Mouse (Mus musculus) neural tube, embryonic 12.5 days (tissue): Measurements from ENCODE around the gene 2700097O09Rik. TPM values are rescaled to one million over a fixed set of nuclear protein-coding genes. Genes with fewer than 3 reads are reported as not detected.

Experiments used
- ATAC-seq: fragments of 200-750 bp; cut with Nextera tagmentation; 2 replicates; pipeline ENCODE4 v1.8.0; 2017; ENCODE audit warnings: low read depth, mild to moderate bottlenecking, moderate TSS enrichment, moderate library complexity; ENCODE audit not compliant: low FRiP score
- H3K27ac ChIP-seq: fragments of 300-500 bp; sonication (generic); 2 replicates; pipeline ENCODE4 v1.5.1; 2016
- H3K27me3 ChIP-seq: fragments of 300-500 bp; sonication (generic); replicated peaks from 2 replicates; pipeline ENCODE4 v1.6.1; 2016; ENCODE audit warnings: mild to moderate bottlenecking
- H3K36me3 ChIP-seq: fragments of 300-500 bp; sonication (generic); 2 replicates; pipeline ENCODE4 v1.6.1; 2016; ENCODE audit warnings: mild to moderate bottlenecking
- H3K4me1 ChIP-seq: fragments of 300-500 bp; sonication (generic); 2 replicates; pipeline ENCODE4 v1.6.1; 2016
- H3K4me2 ChIP-seq: fragments of 300-500 bp; sonication (generic); replicated peaks from 2 replicates; pipeline ENCODE4 v1.6.1; 2016; ENCODE audit warnings: mild to moderate bottlenecking
- H3K4me3 ChIP-seq: fragments of 300-500 bp; sonication (generic); 2 replicates; pipeline ENCODE4 v1.5.1; 2016
- H3K9ac ChIP-seq: fragments of 300-500 bp; sonication (generic); 2 replicates; pipeline ENCODE4 v1.6.1; 2016; ENCODE audit warnings: mild to moderate bottlenecking
- H3K9me3 ChIP-seq: fragments of 300-500 bp; sonication (generic); 2 replicates; pipeline ENCODE4 v1.6.1; 2016; ENCODE audit warnings: mild to moderate bottlenecking
- WGBS: fragments of 180-500 bp; shearing (Covaris S2); methylation state at CpG from one replicate; pipeline ENCODE4 v1.1.7; 2016; 5-methylcytosine and 5-hydroxymethylcytosine counted together
- polyA plus RNA-seq: library from polyadenylated mRNA; unstranded; fragments of >200 nt; fragmentation: Nextera tagmentation; extraction: Ambion mirVana; gene quantifications from 2 replicates; pipeline ENCODE4 v1.2.1, GENCODE M21; 2016

The 2700097O09Rik gene
- polyA plus RNA-seq, 1 experiment from 2014 or later = 32.5 TPM

GRCm38 (mm10) chr12:55060212-55060898 is 19.6 kb downstream of the 2700097O09Rik start:
- Histone ChIP-seq H3K9ac (no peak overlapping the region), H3K36me3 (peaks cover 16% of the 10 kb centered on the region), H3K4me1 (no peaks in the 10 kb centered on the region), H3K4me2 (no peak overlapping the region), H3K4me3 (no peak overlapping the region), H3K27ac (no peak overlapping the region), H3K27me3 (no peaks in the 10 kb centered on the region), H3K9me3 (no peaks in the 10 kb centered on the region)
- ATAC-seq = no peak
- WGBS = 86% methylated on average over 6 of the region's 6 CpGs

GRCm38 (mm10) chr12:55059812-55060211 is 20.1 kb downstream of the 2700097O09Rik start:
- ATAC-seq = no peak
- Histone ChIP-seq H3K4me2 (no peak overlapping the region), H3K9ac (no peak overlapping the region), H3K27me3 (no peaks in the 10 kb centered on the region), H3K4me1 (no peaks in the 10 kb centered on the region), H3K36me3 (peaks cover 16% of the 10 kb centered on the region), H3K27ac (no peak overlapping the region), H3K4me3 (no peak overlapping the region), H3K9me3 (no peaks in the 10 kb centered on the region)
- WGBS = 68% methylated on average over 3 of the region's 3 CpGs

DNA sequence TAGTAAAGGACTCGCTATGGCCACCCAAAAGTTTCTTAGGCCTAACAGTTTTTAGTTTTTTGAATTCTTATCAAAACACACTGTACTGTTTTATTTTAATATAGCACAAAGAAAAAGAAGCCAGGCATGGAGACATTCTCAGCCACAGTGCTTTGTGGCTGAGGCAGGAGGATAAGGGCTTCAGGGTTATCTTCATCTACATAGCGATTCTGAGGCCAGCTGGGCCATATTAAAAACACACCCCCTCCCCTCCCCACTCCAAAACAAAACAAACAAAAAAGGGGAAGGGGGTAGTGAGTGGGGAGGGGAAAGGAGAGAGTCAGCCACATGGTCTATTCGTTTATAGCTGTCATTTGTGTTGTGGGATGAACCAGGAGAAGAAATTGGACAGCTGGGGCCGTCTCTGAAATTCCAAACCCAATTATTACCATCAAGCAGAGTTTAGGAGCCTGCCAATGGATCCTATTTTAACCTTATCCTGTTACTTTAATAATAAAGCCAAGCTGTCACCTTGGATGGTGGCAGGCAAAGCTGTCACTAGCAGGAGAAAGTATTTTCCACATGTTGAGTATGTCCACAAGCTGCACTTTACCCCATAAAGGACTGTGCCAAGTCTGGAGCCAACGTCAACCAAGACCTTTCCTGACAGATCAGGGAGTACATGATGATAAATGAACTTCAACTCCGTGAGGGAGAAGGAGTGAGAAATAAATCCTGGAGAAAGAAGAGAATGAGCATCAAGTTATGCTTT is 20.9 kb downstream of the 2700097O09Rik start:
- Histone ChIP-seq H3K9ac (no peak overlapping the region), H3K4me3 (no peak overlapping the region), H3K4me2 (no peak overlapping the region), H3K27ac (no peak overlapping the region), H3K36me3 (peaks cover 16% of the 10 kb centered on the region), H3K27me3 (no peaks in the 10 kb centered on the region), H3K4me1 (no peaks in the 10 kb centered on the region), H3K9me3 (no peaks in the 10 kb centered on the region)
- no peak for ATAC-seq
- WGBS = 75% methylated on average over 6 of the region's 6 CpGs

- H3K27ac ChIP-seq = no peak overlapping the region
- no peak for ATAC-seq
- no peak overlapping the region for H3K4me2 ChIP-seq
- 88% methylated on average over 2 of the region's 2 CpGs for WGBS
- no peaks in the 10 kb centered on the region for H3K27me3 ChIP-seq
- H3K4me3 ChIP-seq = no peak overlapping the region
- H3K9me3 ChIP-seq = no peaks in the 10 kb centered on the region
- H3K36me3 ChIP-seq = peaks cover 16% of the 10 kb centered on the region
- H3K4me1 ChIP-seq = no peaks in the 10 kb centered on the region
- H3K9ac ChIP-seq = no peak overlapping the region
Observed at GRCm38 (mm10) chr12:55056703-55057102, 23.2 kb downstream of the 2700097O09Rik start.

- 71% methylated on average over 2 of the region's 2 CpGs for WGBS
- ATAC-seq = no peak
- no peaks in the 10 kb centered on the region for H3K27me3 ChIP-seq
Observed at GRCm38 (mm10) chr12:55054551-55055241, 25.2 kb downstream of the 2700097O09Rik start.

DNA sequence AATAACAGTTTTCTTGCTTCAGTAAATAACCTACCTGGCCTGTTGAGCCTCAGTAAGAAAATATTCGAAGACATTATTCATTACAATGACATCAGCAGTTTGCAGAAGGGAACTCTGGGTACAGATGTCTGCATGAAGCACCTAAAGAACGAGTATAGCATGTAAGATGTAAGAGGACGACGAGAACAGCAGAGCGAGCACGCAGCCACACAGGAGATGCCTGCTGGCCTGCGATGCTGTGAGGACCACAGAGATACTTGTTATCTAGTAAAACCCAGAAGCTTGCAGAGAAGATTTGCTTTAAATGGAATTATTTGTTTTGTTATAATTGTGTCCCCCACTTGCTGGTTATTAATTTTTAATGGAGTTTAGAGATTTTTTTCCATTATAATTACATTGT is 26.6 kb downstream of the 2700097O09Rik start:
- H3K27me3 ChIP-seq = no peaks in the 10 kb centered on the region
- no peak for ATAC-seq
- 89% methylated on average over 7 of the region's 7 CpGs for WGBS
- no peak overlapping the region for H3K4me2 ChIP-seq
- no peaks in the 10 kb centered on the region for H3K9me3 ChIP-seq
- H3K9ac ChIP-seq = no peak overlapping the region
- H3K36me3 ChIP-seq = peaks cover 5% of the 10 kb centered on the region; the same call in 1 of the 2 replicates
- H3K4me1 ChIP-seq = no peaks in the 10 kb centered on the region
- no peak overlapping the region for H3K27ac ChIP-seq
- no peak overlapping the region for H3K4me3 ChIP-seq

More at GRCm38 (mm10) chr12:55054551-55055241, 25.2 kb downstream of the 2700097O09Rik start:
- no peak overlapping the region for H3K9ac ChIP-seq
- H3K4me2 ChIP-seq = no peak overlapping the region
- no peaks in the 10 kb centered on the region for H3K4me1 ChIP-seq
- H3K4me3 ChIP-seq = no peak overlapping the region
- no peak overlapping the region for H3K27ac ChIP-seq
- peaks cover 13% of the 10 kb centered on the region for H3K36me3 ChIP-seq
- no peaks in the 10 kb centered on the region for H3K9me3 ChIP-seq

GRCm38 (mm10) chr12:55051210-55052173 is 28.4 kb downstream of the 2700097O09Rik start:
- no peak overlapping the region for H3K4me3 ChIP-seq
- H3K9ac ChIP-seq = no peak overlapping the region
- 93% methylated on average over 8 of the region's 8 CpGs for WGBS
- no peak for ATAC-seq
- no peak overlapping the region for H3K4me2 ChIP-seq
- no peaks in the 10 kb centered on the region for H3K4me1 ChIP-seq
- H3K27ac ChIP-seq = no peak overlapping the region
- H3K9me3 ChIP-seq = no peaks in the 10 kb centered on the region
- no peaks in the 10 kb centered on the region for H3K27me3 ChIP-seq
- peaks cover 7% of the 10 kb centered on the region; the same call in 1 of the 2 replicates for H3K36me3 ChIP-seq

- Histone ChIP-seq H3K27me3 (no peaks in the 10 kb centered on the region), H3K9me3 (no peaks in the 10 kb centered on the region), H3K27ac (no peak overlapping the region), H3K4me2 (no peak overlapping the region), H3K9ac (no peak overlapping the region), H3K4me3 (no peak overlapping the region), H3K36me3 (peaks cover 11% of the 10 kb centered on the region), H3K4me1 (no peaks in the 10 kb centered on the region)
- WGBS = 97% methylated on average over 8 of the region's 8 CpGs
- ATAC-seq = no peak
Observed at GRCm38 (mm10) chr12:55049731-55050353, 30.1 kb downstream of the 2700097O09Rik start.

DNA sequence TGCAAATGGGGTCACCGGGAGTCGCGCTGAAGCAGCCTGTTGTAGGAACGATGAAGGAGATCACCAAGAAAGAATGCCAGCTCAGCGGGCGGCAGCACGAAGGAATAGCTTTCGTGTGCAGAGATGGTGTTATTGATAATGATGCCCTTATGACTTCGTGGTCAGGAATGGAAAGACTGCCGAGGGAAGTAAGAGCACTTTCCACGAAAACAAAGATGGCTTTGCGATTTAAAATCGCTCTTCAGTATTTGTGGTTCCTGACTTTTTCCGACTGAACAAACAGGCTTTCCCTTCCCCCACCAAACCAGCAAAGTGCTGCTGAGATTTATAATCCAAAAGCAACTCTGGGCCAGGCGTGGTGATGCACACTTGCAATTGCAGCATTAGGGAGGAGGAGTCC is 38.9 kb downstream of the 2700097O09Rik start:
- Histone ChIP-seq H3K4me2 (no peak overlapping the region), H3K4me3 (no peak overlapping the region), H3K27me3 (no peaks in the 10 kb centered on the region), H3K9ac (no peak overlapping the region), H3K9me3 (no peaks in the 10 kb centered on the region), H3K27ac (no peak overlapping the region), H3K4me1 (no peaks in the 10 kb centered on the region), H3K36me3 (peaks cover 4% of the 10 kb centered on the region; the same call in 1 of the 2 replicates)
- no peak for ATAC-seq
- 80% methylated on average over 15 of the region's 15 CpGs for WGBS

DNA sequence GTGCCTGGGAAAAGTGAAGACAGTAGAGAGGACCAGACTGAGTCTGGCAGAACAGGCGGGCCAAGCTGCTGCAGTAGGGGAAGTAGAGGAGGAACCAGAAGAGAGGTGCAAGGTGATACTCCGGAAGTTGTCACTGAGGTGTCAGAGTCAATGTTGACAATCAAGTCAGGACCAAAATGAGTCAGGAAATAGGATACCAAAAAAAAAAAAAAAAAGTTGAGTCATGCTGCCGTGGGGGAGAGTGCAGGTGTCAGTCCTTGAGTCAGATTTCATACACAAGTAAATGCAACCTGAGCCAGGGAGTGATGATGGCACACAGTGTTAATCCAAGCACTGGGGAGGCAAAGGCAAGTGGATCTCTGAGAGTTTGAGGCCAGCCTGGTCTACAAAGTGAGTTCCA is 52.8 kb downstream of the 2700097O09Rik start:
- no peak overlapping the region for H3K27ac ChIP-seq
- WGBS = 72% methylated on average over 3 of the region's 3 CpGs

GRCm38 (mm10) chr12:55023284-55023683 is 56.6 kb downstream of the 2700097O09Rik start:
- Histone ChIP-seq H3K4me1 (no peaks in the 10 kb centered on the region), H3K27me3 (no peaks in the 10 kb centered on the region), H3K27ac (no peak overlapping the region), H3K9me3 (no peaks in the 10 kb centered on the region), H3K9ac (no peak overlapping the region), H3K4me2 (no peak overlapping the region), H3K4me3 (no peak overlapping the region), H3K36me3 (no peaks in the 10 kb centered on the region)
- no peak for ATAC-seq
- WGBS = 81% methylated on average over 2 of the region's 2 CpGs

More for the DNA sequence above, 52.8 kb downstream of the 2700097O09Rik start:
- Histone ChIP-seq H3K9ac (no peak overlapping the region), H3K27me3 (no peaks in the 10 kb centered on the region), H3K4me2 (no peak overlapping the region), H3K4me1 (no peaks in the 10 kb centered on the region), H3K4me3 (no peak overlapping the region), H3K9me3 (no peaks in the 10 kb centered on the region), H3K36me3 (no peaks in the 10 kb centered on the region)
- ATAC-seq = no peak
